Mouse (Mus musculus) A20 (cell line): ENCODE results near the gene Bst1.

Experiments
- DNase-seq: peaks from one replicate; pipeline ENCODE4 v3.0.0-alpha.2; 2011; ENCODE audit warnings: low read depth, low spot score

Gene Bst1

DNA sequence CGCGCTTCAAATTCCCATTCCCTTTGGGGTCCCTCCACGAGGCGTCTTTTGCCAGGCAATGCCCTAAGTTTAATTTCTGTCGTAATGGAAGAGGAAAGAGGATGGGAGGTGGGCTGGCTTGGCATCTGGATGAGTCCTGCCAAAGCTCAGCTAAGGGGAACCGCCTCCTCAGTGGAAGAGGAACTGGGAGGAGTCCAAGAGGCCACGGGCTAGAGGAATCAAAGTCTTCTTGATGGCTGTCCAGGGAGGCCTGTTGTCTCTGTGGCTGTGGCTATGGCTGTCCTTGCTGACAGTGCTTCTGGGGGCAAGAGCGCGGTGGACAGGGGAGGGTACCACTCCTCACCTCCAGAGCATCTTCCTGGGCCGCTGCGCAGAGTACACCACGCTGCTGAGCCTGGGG lies at the start of gene Bst1:
TSS of gene Bst1 (plus strand) at position 191 of the 400 bp plus-strand sequence.
- no peak for DNase-seq

- no peak for DNase-seq
These were observed 47.9 kb upstream of the Bst1 start for GRCm38 (mm10) chr5:43770618-43771354.

GRCm38 (mm10) chr5:43771555-43771954 lies 47.1 kb upstream of the Bst1 start:
- no peak for DNase-seq

DNA sequence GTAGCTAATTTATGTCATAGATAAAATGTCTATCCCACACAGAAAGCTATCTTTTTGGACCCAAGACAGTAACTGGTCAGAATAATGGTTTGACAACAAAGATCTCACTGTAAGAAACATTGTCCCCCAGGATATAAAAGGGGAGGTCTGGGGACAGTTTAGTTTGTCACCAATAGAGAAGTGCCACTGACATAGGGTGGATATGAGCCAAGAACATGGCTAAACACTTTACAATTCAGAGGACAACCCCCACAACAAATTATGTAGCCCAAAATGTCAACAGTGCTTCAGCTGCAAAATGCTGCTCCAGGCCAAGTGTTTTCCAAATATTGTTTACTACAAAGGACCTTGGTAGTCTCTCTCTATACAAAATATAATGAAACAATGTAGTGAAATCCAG lies 42.3 kb upstream of the Bst1 start:
- DNase-seq: no peak

DNA sequence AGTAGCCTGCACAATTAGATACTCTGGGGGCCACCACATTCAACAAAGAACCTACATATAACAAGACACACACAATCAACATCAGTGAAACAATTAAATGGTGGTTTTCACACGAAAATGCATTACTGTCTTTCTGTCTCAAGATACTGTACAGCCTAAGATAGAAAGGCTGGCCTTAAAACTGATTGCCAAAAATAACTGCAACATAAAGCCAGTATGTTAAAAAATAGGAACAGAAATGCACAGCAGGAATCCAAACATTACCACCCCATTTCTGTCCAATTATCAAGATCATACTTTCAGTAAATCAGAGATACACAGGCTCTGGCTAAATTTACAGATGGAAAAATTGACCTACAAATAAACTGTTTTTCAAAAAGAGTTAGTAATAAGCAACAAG lies 41.7 kb upstream of the Bst1 start:
- DNase-seq: no peak

GRCm38 (mm10) chr5:43778583-43778982 lies 40.1 kb upstream of the Bst1 start:
- no peak for DNase-seq

DNA sequence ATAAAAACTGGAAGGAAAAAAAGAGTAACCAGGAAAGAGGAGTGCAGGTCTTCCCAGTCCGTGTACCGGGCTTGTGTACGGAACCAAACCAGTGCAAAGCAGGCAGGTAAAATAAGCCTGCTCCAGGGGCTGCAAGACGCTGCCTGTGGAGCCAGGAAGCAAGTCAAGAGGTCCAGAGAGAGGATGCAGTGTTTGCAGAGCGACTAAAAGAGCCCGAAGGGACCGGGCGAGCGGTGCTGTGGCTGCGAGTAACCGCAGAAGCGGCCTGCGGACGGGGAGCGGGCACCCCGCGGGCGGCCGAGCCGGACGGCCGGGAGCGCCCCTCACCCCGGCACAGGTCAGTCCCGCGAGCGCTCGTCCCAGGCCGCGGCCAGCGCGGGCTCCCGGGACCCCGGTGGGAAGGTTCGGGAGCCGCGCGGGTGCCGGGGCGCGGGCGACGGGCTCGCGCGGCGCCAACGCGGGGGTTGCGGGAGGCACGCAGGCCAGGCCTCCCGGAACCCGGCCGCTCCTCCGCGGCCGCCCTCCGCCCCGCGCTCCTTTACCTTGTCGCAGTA lies 37.2 kb upstream of the Bst1 start:
- peak; percentile 63 for DNase-seq

DNA sequence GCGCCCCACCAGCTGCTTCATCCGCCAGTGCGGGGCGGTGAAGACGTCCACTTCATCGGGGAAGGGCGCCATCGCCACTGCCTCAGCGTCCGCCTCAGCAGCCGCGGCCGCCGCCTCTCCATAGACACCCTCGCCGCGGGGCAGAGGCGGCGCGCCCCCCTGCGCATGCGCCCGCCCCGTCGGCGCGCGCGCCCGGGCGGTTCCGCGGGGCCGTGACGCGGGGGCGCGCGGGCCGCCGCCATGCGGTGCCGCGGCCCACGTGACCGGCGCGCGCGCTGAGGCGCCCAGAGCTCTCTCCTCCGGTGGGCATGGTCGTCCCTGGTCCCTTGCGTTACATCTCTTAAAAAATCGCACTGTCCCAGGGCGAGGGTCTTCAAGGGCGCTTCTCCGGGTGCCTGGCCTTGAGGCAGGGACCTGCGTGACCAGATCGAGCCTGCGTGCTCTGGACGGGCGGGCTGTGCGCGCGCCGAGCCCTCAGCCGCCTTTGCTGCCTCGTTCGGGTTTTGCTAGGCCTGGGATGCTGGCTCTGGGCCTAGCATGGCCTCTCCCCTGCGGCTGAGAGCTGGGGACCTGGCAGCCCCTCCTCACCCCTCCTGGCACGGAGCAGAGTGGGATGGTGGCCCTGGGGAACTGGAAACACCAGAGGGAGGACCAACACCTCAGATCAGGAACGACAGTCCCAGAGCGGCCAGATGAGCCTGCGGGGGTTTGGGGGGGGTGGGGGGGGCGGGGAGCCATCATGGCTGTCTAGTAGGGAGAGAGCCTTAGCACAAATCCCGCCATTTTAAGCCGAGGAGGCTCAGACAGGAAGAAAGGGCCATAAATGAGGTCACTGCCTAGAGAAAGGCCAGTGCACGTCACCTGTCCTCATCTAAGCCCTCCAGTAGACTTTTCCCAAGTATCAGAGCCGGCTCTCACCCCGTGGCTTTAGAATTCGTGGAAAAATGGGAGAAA lies 36.4 kb upstream of the Bst1 start:
- DNase-seq: peak; percentile 89

GRCm38 (mm10) chr5:43783996-43784395 lies 34.7 kb upstream of the Bst1 start:
- no peak for DNase-seq

- DNase-seq: no peak
These were observed 32.1 kb upstream of the Bst1 start for GRCm38 (mm10) chr5:43786607-43787006.

DNA sequence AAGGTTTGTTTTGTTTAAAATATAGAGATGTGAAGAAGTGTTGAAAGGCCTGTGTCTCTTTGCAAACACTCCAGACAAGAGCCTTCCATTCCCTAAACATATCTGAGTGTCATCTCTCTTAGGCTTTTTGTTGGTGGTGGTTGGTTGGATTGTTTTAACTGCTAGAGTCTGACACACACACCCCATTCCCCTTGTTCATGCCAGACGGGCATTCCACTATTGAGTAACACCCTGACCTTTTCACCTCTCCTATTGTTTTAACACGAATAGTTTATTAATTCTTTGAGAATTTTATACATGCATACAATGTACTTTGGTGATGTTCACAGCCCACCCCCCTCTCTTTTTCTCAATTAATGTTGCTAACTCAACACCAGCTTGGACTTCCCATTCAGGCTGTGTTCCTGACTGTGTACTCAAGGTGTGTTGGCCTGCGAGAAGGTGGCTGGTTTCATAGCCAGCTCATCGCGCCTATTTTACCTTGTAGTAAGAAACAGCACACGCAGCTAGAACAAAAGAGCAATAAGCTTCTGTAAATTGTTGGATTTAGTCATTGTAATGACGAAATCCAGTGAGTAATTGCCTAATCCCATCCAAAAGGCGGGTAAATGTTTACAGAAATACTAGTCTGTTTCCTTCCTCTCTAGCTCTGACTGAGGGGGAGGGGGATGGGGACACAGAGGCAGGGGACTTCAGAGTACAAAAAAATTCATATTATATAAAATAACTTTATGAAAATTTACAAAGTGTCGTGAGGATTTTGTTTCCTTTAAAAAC lies 30.5 kb upstream of the Bst1 start:
- no peak for DNase-seq

- no peak for DNase-seq
These were observed 26.3 kb upstream of the Bst1 start for GRCm38 (mm10) chr5:43792354-43792753.

- DNase-seq: no peak
These were observed 19.2 kb upstream of the Bst1 start for GRCm38 (mm10) chr5:43799530-43799929.

DNA sequence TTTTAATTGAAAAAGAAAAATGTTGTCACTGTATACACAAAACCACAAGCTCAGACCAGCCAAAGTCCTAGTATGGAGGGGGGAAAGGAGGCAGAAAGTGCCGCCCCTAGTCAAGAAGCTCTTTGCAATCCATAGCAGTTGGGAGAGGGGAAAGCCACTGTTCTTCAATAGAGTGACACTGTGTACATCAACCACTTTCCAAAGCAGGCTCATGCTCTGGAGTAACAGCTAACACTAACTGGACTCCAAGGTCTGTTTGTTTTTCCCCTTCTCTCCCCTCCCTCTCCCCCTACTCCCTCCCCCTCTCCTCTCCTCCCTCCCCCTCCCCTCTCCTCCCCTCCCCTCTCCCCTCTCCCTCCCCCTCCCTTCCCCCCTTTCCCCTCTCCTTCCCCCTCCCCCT lies 18.0 kb upstream of the Bst1 start:
- no peak for DNase-seq

GRCm38 (mm10) chr5:43801253-43801652 lies 17.4 kb upstream of the Bst1 start:
- no peak for DNase-seq

GRCm38 (mm10) chr5:43801798-43802197 lies 16.9 kb upstream of the Bst1 start:
- no peak for DNase-seq

DNA sequence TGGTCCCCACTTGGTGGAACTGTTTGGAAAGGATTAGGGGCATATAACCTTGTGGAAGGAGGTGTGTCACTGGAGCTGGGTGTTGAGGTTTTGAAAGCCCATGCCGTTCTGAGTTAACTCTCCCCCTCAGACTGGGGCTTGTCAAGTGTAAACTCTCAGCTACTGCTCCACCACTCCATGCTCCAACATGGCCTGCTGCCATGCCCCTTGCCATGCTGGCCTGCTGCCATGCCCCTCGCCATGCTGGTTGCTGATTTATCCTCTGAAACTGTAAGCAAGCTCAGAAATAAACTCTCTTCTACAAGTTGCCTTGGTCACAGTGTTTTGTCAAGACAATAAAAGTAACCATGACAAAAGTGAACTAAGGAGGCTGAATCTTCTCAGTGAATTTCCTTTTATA lies 13.3 kb upstream of the Bst1 start:
- DNase-seq: no peak

- DNase-seq: no peak
These were observed 12.3 kb upstream of the Bst1 start for GRCm38 (mm10) chr5:43806340-43806739.

DNA sequence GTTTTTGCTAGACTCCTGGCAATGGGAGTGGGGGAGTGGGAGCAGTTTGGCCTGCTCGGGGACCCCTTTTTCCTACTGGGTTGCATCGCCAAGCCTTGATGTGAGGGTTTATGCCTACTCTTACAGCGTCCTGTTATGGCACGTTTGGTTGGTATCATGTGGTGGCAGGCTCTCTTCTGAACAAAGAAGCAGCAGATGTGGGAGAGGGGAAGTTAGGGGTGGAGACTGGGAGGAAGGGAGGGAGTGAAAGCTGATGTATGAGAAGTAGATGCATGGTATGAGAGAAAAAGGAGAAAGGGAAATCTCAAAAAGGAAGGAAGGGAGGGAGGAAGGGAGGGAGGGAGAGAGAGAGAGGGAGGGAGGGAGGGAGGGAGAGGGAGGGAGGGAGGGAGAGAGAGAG lies 11.8 kb upstream of the Bst1 start:
- no peak for DNase-seq

GRCm38 (mm10) chr5:43807744-43808696 lies 10.7 kb upstream of the Bst1 start:
- no peak for DNase-seq
